Mouse (Mus musculus): ENCODE results near the gene Bcat1. TPM values are rescaled to one million over a fixed set of nuclear protein-coding genes. Genes with fewer than 3 reads are reported as not detected.

Bcat1 gene
- 13.4 and 15.8 TPM in 2 replicates for total RNA-seq (2021)
- long read RNA-seq, full-length matches to known transcripts = 3 of 15 reads
- long read RNA-seq, partial matches to known transcripts = 2 of 15 reads
- long read RNA-seq, other reads (novel, unspliced or antisense) = 10 of 15 reads

DNA sequence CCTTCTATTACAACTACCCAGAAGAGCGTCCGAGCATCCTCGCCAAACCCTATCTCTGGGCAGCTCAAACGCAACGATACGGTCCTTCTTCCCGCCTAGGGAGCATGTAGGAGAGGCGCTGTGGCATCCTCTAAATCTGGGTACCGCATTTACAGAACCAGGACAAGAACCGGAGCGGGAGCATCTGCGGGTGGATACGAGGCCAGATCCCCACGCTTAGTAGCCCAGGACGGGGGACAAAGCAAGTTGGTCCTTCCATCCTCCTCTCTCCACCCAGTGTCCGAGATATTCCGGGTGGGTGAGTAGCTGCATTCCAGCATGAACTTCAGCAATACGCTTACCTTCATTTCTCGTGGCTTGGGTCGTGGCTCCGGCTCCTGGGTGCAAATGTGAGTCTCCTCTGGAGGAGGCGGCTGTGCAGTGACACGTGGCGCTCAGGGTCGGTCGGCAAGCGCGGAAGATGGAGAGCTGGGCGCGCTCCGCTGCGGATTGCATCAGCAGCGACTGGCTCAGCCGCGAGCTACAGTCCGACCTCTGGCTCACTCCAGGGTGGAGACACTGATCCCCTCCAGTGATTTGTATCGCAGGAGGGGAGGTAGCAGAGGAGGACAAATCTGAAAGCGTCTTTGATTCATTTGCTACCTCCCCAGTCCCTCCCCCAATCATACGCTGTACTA is at the start of gene Bcat1:
TSS of gene Bcat1 (minus strand) at position 637 of the 677 bp plus-strand sequence.
- DNase-seq = peak; percentile 26

GRCm38 (mm10) chr6:145125591-145126113 is 49.7 kb upstream of the Bcat1 start:
- peak; percentile 9 for DNase-seq

- no peak for DNase-seq
Measured at GRCm38 (mm10) chr6:145124621-145125020, 48.6 kb upstream of the Bcat1 start.

DNA sequence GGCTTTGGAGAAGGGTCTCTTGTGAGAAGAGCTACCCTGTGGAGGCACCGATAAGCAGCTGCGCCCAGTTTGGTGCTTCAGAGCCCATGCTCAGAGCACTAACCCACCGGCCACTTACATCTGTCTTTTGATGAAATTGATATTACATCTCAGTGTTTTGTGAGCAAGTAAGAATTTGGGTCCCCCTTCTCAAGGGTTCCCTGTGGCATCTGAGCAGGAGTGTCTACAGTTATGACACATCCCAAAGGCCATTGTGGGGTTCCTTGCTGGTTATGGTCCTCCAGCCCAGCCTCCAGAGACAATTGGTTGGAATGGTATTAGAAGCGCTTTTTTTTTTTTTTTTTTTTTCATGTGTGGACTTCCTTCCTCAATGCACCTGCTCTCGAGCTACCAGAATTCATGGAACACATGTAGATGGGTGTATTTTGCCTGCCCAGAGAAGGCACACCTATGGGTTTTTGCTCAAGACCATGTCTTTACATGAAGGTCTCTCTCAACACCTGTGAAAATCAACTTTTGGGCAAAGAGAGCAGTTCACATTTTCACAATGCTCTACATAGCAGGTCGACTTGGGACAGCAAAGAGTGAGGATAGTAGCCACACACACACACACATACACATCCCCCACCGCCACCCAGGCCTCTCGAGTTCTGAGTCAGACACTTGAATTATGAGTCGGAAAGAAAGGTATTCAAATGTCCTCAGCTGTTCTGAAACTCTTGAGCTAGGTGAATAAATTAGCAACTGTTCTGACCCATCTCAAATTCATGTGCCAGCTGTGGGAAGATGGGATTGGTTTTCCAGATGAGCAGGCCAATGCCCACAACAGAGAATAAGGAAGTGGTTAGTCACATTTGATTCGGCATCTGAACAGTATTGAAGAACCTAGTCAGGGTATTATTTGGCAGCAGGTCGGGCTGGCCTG is 47.4 kb upstream of the Bcat1 start:
- no peak for DNase-seq

DNA sequence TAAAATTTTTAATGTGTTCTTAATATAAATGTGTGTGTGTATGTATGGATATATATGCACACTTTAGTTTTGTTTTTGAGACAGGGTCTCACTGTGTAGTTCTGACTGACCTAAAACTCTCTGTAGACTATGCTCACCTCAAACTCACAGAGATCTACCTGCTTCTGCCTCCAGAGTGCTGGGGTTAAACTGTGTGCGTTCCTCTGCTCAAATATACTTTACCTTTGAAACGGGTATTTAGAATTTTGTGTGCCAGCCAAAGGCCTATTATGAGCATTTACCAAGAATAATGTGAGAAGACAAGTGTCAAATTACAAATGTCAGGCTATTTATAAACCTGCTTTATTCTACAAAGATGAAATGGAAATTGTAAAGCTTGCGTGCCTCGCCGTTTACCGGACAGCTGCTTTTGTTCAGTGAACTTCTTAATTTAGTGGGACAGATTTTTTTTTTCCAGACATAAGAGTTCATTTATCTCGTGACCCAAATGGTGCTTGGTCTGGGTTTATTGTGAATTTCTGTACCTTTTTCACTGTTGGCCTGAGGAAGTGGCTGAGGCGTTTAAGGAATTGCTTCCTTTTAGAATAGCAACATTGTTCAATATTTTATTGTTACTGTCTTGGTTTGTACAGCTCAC is 46.6 kb upstream of the Bcat1 start:
- no peak for DNase-seq

GRCm38 (mm10) chr6:145121590-145122420 is 45.8 kb upstream of the Bcat1 start:
- no peak for DNase-seq

- no peak for DNase-seq
Measured at GRCm38 (mm10) chr6:145120787-145121589, 45.0 kb upstream of the Bcat1 start.

GRCm38 (mm10) chr6:145120086-145120485 is 44.1 kb upstream of the Bcat1 start:
- no peak for DNase-seq

DNA sequence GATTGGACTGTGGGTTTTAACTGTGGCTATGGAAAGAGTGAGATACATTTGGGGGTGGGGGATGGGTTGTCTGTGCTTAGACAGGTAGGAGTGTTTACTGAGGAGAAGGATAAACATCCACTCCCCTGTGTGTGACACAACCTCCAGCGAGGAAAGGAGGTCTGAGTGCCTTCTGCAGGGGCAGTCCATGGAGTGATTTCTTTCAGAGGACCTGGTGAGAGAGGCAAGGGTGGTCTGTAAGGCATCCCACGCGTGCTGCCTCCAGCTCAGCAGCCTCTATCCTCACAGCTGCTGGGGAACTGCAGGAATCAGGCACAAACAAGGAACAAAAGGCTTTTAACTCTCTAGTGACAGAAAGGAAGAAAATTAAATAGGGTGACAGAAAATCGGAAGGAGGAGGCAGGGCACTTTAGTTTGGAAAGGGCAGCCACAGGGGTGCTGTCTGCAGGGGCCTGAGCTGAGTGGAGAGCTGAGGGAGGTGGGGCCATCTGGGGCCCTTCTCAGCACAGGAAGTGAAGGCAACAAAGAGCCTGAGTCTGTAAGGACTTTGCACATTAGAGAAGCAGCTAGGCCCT is 40.2 kb upstream of the Bcat1 start:
- DNase-seq = no peak

GRCm38 (mm10) chr6:145115476-145116097 is 39.6 kb upstream of the Bcat1 start, which contains the start of gene Lrmp:
Lrmp (plus strand) TSS chr6:145115653.
- no peak for DNase-seq

- no peak for DNase-seq
Measured at GRCm38 (mm10) chr6:145114561-145114960, 38.6 kb upstream of the Bcat1 start.

- peak; percentile 23 for DNase-seq
Measured at GRCm38 (mm10) chr6:145112865-145113264, 36.9 kb upstream of the Bcat1 start.

DNA sequence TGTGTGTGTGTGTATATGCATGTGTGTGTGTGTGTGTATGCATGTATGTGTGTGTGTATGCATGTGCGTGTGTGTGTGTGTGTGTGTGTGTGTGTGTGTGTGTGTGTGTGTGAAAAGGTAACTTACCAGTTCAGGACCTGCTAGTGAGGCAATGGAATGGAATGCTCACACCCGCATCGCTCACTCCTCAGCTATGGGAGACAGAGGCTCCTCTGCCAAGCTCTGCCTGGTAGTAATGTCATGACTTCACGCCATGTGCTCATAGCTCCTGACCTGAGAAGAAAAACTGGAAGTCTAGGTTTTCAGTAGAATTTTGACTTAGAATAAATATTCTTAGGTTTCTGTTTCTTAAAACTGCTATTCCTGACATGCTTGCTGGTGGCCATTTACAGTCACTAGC is 34.8 kb upstream of the Bcat1 start:
- DNase-seq = no peak

- no peak for DNase-seq
Measured at GRCm38 (mm10) chr6:145106163-145106842, 30.3 kb upstream of the Bcat1 start.

GRCm38 (mm10) chr6:145105439-145105838 is 29.5 kb upstream of the Bcat1 start:
- no peak for DNase-seq

DNA sequence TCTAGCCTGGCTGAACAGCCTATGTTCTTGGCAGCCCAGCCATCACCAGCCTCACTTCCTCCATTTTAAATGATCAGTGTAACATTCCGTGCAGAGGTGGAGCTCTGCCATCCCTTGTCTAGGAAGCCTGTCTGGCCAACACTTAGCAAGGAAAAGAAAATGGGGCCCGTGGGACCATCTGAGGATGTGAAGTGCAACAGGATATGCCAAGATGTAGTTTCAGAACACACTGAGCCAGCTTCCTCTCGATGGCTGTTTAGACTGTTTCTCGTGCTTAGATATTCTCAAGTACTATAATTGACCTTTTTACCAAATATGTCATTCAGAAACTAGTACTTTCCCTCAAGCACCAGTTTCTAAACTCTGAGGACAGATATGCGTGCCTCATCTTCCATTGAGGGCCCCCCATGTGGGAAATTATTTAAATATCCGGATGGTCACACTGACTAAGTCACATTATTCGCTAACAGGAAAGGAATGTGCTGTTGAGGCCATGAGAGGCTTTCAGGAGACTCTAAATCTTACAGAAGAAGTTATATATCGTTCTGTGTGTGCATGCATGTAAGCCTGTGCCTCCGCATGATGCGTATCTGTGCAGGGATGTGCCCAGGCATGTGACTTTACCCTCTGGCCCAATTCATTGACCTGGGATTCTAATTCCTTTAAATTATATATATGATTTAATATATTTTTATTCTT is 28.4 kb upstream of the Bcat1 start:
- no peak for DNase-seq

- no peak for DNase-seq
Measured at GRCm38 (mm10) chr6:145100923-145101322, 24.9 kb upstream of the Bcat1 start.

DNA sequence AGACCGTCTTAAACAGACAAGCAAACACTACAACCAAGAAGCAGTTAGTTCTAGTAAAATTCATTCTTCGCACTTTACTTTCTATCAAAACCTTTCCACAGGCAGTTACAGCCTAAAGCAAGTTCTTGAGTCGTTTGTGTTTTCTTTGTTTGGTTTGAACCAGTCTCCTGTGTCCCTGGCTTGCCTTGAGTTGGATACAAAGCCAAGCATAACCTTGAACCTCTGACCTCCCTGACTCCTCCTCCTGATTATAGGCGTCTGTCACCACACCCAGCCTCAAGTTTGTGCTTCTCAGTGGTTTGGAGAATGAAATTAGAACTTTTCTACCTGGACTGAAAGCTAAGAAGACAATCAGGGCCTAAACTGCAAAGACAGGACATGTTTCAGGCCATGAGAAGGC is 18.4 kb upstream of the Bcat1 start:
- DNase-seq = no peak

All from adrenal gland, postnatal 25 days (tissue).